Mouse (Mus musculus) testis, adult 2 months (tissue): ENCODE measurements around the gene Tex46.

Source experiments
- CTCF ChIP-seq: fragments of 200-500 bp; IDR thresholded peaks from 2 replicates; pipeline ENCODE4 v1.5.1; 2012; ENCODE audit warnings: low read depth, mild to moderate bottlenecking, inconsistent platforms, low read length, moderate library complexity; ENCODE audit not compliant: control insufficient read depth, insufficient read depth, insufficient replicate concordance
- POLR2A ChIP-seq: fragments of 200-500 bp; IDR thresholded peaks from 2 replicates; pipeline ENCODE4 v1.6.1; 2012; ENCODE audit warnings: low read depth, mild to moderate bottlenecking, inconsistent platforms, low read length, moderate library complexity; ENCODE audit not compliant: control insufficient read depth

- TF ChIP-seq CTCF, result no peak
- TF ChIP-seq POLR2A, result no peak
Measured at GRCm38 (mm10) chr4:136588003-136588402, 22.2 kb upstream of the Tex46 start.
